Mouse (Mus musculus): ENCODE measurements around the gene Gsg1l.

DNA sequence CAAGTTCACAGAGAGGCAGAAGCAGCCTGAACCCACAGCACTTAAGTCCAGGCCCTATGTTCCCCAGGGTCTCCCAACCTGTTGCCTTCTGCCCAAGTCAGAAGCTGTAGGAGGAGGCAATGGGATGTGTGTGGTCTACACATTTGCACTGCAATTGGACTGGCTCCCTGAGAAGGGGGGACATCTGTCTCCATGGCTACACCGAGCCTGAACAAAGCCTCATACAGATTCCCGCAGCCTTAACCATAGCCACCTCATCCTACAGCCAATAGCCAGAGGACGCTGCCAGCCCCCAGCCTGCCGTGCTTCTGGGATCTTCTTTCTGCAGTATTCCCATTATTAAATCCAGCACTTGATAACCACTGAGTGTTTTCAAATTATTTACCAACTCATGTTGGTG is 20.0 kb downstream of the Gsg1l start:
- TF ChIP-seq CTCF (IDR thresholded peaks at IDR 0.05; ENCODE audit: low read depth, low read length), result no peak
- no peak for TF ChIP-seq POLR2A (IDR thresholded peaks at IDR 0.05; ENCODE audit: borderline replicate concordance, low read depth, low read length)

Data from bone marrow macrophage, adult 2 months (primary cell).